Mouse (Mus musculus) naive thymus-derived CD4-positive, alpha-beta T cell, adult 5 months (primary cell): ENCODE results near the gene Sgo1. TPM values are rescaled to one million over a fixed set of nuclear protein-coding genes. Genes with fewer than 3 reads are reported as not detected.

ENCODE experiments used
- polyA plus RNA-seq: library from polyadenylated mRNA; unstranded; fragments of 100-300 nt; shearing (Covaris generic); gene quantifications from one replicate; pipeline ENCODE4 v1.2.1, GENCODE M21; 2017

The Sgo1 gene
- polyA plus RNA-seq, result 0.44 TPM

DNA sequence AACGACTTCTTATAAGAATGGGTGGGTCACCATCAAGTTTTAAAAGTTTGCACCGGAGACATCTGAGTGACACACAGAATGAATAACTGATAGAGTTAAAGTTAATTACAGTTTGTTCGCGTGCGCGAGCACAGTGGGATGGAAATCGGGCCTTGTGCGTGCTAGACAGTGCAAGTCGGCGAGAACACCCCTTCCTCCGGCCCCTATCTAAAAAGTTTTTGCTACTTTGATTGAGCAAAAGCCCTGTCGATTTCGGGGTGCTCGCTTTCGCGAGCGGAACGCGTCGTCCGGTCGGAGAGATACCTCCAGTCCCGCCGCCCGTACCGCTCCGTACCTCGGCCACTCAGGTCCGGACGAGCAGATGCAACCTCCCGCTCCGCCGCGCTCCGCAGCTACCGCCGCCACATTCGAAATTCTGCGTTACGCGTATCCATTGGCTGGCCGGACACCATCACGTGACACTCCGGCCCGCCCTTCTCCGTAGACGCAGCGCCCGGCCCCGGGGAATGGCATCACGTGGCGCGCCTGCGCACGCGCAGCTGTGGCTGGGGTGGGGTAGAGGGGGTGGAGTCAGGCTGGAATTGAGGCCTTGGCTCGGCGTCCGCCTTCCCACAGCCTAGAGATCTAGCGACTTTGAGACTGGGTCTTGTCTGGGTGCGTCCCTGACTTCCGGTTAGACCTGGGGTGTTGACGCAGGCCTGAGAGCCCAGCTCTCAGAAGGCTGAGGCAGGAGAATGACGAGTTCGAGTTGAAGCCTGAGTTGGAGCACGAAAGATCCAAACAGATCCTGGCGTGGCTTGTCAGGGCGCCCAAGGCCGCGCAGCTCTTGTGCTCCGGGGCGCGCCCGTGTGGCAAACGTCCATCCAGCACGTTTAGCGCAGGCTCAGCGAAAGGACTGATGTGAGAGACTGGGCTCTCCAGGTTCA is at the start of gene Sgo1:
Sgo1 (minus strand) TSS at position 457 of the 926 bp plus-strand sequence.

Other genes with a start within 250 kb of the Sgo1 start
- not detected for gene Efhb, start 226.0 kb downstream of the Sgo1 start, polyA plus RNA-seq
- gene Rab5a, start 210.1 kb downstream of the Sgo1 start, polyA plus RNA-seq, result 144 TPM
- gene Pp2d1, start 149.9 kb downstream of the Sgo1 start, polyA plus RNA-seq, result 0.81 TPM
- 31.9 TPM for gene Kat2b, start 122.5 kb downstream of the Sgo1 start, polyA plus RNA-seq
- not detected for gene Sult1c2, start 157.0 kb upstream of the Sgo1 start, polyA plus RNA-seq